Mouse (Mus musculus) left cerebral cortex, adult 18-20 months (tissue): ENCODE measurements around the gene Poc1b. TPM values are rescaled to one million over a fixed set of nuclear protein-coding genes. Genes with fewer than 3 reads are reported as not detected.

Experiments used
- total RNA-seq, 2 experiments: library from RNA; stranded (reverse); gene quantifications; 2 replicates each; pipeline ENCODE4 v1.2.3; 2021

Gene Poc1b
- total RNA-seq, 2 experiments from 2014 or later: 6.5 to 7.1 TPM

Other genes starting within 250 kb of the Poc1b start
- gene Atp2b1, start 192.6 kb upstream of the Poc1b start, total RNA-seq: 100 to 1,000 TPM; 656 to 703 TPM
- gene Galnt4, start 1.1 kb downstream of the Poc1b start, total RNA-seq: 1 to 10 TPM; 1.9 to 2.3 TPM
- not detected for gene Phxr2, start 19.3 kb downstream of the Poc1b start, total RNA-seq
- 100 to 1,000 TPM; 103 to 116 TPM for gene Dusp6, start 156.2 kb downstream of the Poc1b start, total RNA-seq